Mouse (Mus musculus) CH12.LX (cell line): ENCODE results near the gene Spc24. TPM values are rescaled to one million over a fixed set of nuclear protein-coding genes. Genes with fewer than 3 reads are reported as not detected.

Experiments used
- DNase-seq: peaks from one replicate; pipeline ENCODE4 v3.0.0-alpha.2; 2013; ENCODE audit errors: extremely low read depth
- H3K27ac ChIP-seq: 2 replicates; pipeline ENCODE4 v1.5.1; 2012; ENCODE audit warnings: low read depth, mild to moderate bottlenecking, control low read depth, moderate library complexity; ENCODE audit not compliant: insufficient read depth
- H3K27me3 ChIP-seq: replicated peaks from 2 replicates; pipeline ENCODE3; 2012; ENCODE audit warnings: inconsistent platforms
- H3K36me3 ChIP-seq, 2 experiments: replicated peaks in 1 of 2; 2 replicates each; pipeline versions ENCODE3 to v1.6.1; 2012; ENCODE audit warnings: inconsistent platforms in 1 of 2, low read length in 1 of 2, mild to moderate bottlenecking in 1 of 2, mixed read lengths in 1 of 2, moderate library complexity in 1 of 2; ENCODE audit not compliant: control insufficient read depth in 1 of 2, insufficient read depth in 1 of 2
- H3K4me1 ChIP-seq, 2 experiments: 2 replicates each; pipeline ENCODE4 v1.6.1; 2012; ENCODE audit warnings: inconsistent platforms in 1 of 2, moderate library complexity in 1 of 2; ENCODE audit not compliant: insufficient read depth in 2 of 2, control insufficient read depth in 1 of 2
- H3K4me2 ChIP-seq: 2 replicates; pipeline ENCODE4 v1.6.1; 2012; ENCODE audit warnings: low read depth, mild to moderate bottlenecking, control low read depth; ENCODE audit not compliant: poor library complexity, insufficient read depth, severe bottlenecking
- H3K4me3 ChIP-seq, 3 experiments: fragments of 150-350 bp in 1 of 3; sonication (generic) in 1 of 3; replicated peaks in 1 of 3; 2 replicates each; pipeline versions ENCODE3 to v1.5.1; 2011 to 2012; ENCODE audit warnings: low read depth in 2 of 3, low read length in 2 of 3, mild to moderate bottlenecking in 2 of 3, moderate library complexity in 2 of 3, control low read depth in 1 of 3, improper control_type of control experiment in 1 of 3, inconsistent platforms in 1 of 3, mixed read lengths in 1 of 3; ENCODE audit not compliant: poor library complexity in 1 of 3
- H3K79me2 ChIP-seq: replicated peaks from 2 replicates; pipeline ENCODE4 v1.6.1; 2012; ENCODE audit warnings: mild to moderate bottlenecking, moderate library complexity; ENCODE audit not compliant: control insufficient read depth, poor library complexity, insufficient read depth, severe bottlenecking; ENCODE audit errors: extremely low read depth
- H3K9ac ChIP-seq: 2 replicates; pipeline ENCODE4 v1.6.1; 2012; ENCODE audit warnings: low read depth, mild to moderate bottlenecking, control low read depth, moderate library complexity; ENCODE audit not compliant: insufficient read depth
- H3K9me3 ChIP-seq: replicated peaks from 2 replicates; pipeline ENCODE3; 2012; ENCODE audit warnings: low read length, inconsistent platforms, mixed read lengths
- CHD1 ChIP-seq: IDR thresholded peaks from 2 replicates; pipeline ENCODE4 v1.6.1; 2012; ENCODE audit warnings: low read depth, low read length, improper control_type of control experiment, inconsistent platforms
- CTCF ChIP-seq, 2 experiments: IDR thresholded peaks in 1 of 2; conservative IDR thresholded peaks in 1 of 2; 2 replicates each; pipeline ENCODE4 v1.5.1; 2011 to 2012; ENCODE audit warnings: low read depth in 2 of 2, low read length in 2 of 2, improper control_type of control experiment in 1 of 2, inconsistent platforms in 1 of 2, mild to moderate bottlenecking in 1 of 2, moderate library complexity in 1 of 2
- EP300 ChIP-seq: IDR thresholded peaks from 2 replicates; pipeline ENCODE4 v1.6.1; 2011; ENCODE audit warnings: low read length, improper control_type of control experiment
- ETS1 ChIP-seq: conservative IDR thresholded peaks from 2 replicates; pipeline ENCODE4 v1.6.1; 2012; ENCODE audit warnings: low read depth, mild to moderate bottlenecking, inconsistent platforms, low read length, improper control_type of control experiment, moderate library complexity
- HCFC1 ChIP-seq: IDR thresholded peaks from 2 replicates; pipeline ENCODE4 v1.6.1; 2012; ENCODE audit warnings: low read depth, mild to moderate bottlenecking, inconsistent platforms, low read length, improper control_type of control experiment
- MEF2A ChIP-seq: IDR thresholded peaks from 2 replicates; pipeline ENCODE4 v1.6.1; 2014; ENCODE audit warnings: low read depth, mild to moderate bottlenecking, inconsistent platforms, low read length, improper control_type of control experiment, borderline replicate concordance
- MYC ChIP-seq: IDR thresholded peaks from 2 replicates; pipeline ENCODE4 v1.6.1; 2011; ENCODE audit warnings: low read depth, mild to moderate bottlenecking, improper control_type of control experiment, low read length
- NRF1 ChIP-seq: IDR thresholded peaks from 2 replicates; pipeline ENCODE4 v1.6.1; 2014; ENCODE audit warnings: low read depth, mild to moderate bottlenecking, inconsistent platforms, low read length, improper control_type of control experiment, moderate library complexity
- POLR2AphosphoS2 ChIP-seq: IDR thresholded peaks from 2 replicates; pipeline ENCODE4 v1.6.1; 2011; ENCODE audit warnings: low read depth, low read length, improper control_type of control experiment
- RAD21 ChIP-seq: IDR thresholded peaks from 2 replicates; pipeline ENCODE4 v1.6.1; 2011; ENCODE audit warnings: low read depth, mild to moderate bottlenecking, low read length, improper control_type of control experiment, moderate library complexity
- SIN3A ChIP-seq: IDR thresholded peaks from 2 replicates; pipeline ENCODE4 v1.6.1; 2012; ENCODE audit warnings: low read length, improper control_type of control experiment, inconsistent platforms
- SMC3 ChIP-seq: IDR thresholded peaks from 2 replicates; pipeline ENCODE4 v1.6.1; 2011; ENCODE audit warnings: low read depth, low read length, improper control_type of control experiment
- TCF12 ChIP-seq: IDR thresholded peaks from 2 replicates; pipeline ENCODE4 v1.6.1; 2014; ENCODE audit warnings: low read depth, mild to moderate bottlenecking, inconsistent platforms, low read length, improper control_type of control experiment
- dilution Hi-C: fragments of 300-500 bp; cut with MboI; formaldehyde crosslinking; loops from 2 replicates; pipeline ENCODE4 v1.14.3; 2020; ENCODE audit warnings: low sequenced_read_pairs; ENCODE audit not compliant: extremely low pct_unique_long_range_greater_than_20kb, extremely low pct_ligation_motif_present
- in situ Hi-C: fragments of 300-500 bp; cut with MboI; formaldehyde crosslinking; loops from 3 replicates; pipeline ENCODE4 v1.14.3; 2019; ENCODE audit warnings: low sequenced_read_pairs, low pct_ligation_motif_present, low pct_unique_long_range_greater_than_20kb, mixed read lengths
- polyA plus RNA-seq: library from polyadenylated mRNA; unstranded; fragments of >175 nt; gene quantifications from 2 replicates; pipeline ENCODE4 v1.2.1, GENCODE M21; 2012; ENCODE audit warnings: low read depth; ENCODE audit not compliant: insufficient read length
- total RNA-seq, 2 experiments: library from RNA; depleted of rRNA; stranded (reverse); fragments of 300-350 nt in 1 of 2; fragments of >200 nt in 1 of 2; gene quantifications; 2 replicates each; pipeline ENCODE4 v1.2.3; 2012 to 2014

Gene Spc24
- total and polyA plus RNA-seq, 3 experiments, result 74.3 to 83.2 (median 82.7) TPM

- Histone ChIP-seq H3K9me3 (no peaks in the 10 kb centered on the region), H3K9ac (no peak overlapping the region), H3K4me1 (peaks cover 10% of the 10 kb centered on the region in 2 experiments; a peak in 3 of 4 replicates), H3K4me3 (no peak overlapping the region), H3K36me3 (peaks cover 0 to 4% of the 10 kb centered on the region in 2 experiments), H3K27ac (no peak overlapping the region), H3K79me2 (no peaks in the 10 kb centered on the region), H3K4me2 (no peak overlapping the region), H3K27me3 (peaks cover 2% of the 10 kb centered on the region)
- dilution Hi-C loops, result no loop called here
- no peak for TF ChIP-seq MYC
- in situ Hi-C loops, result no loop called here
- DNase-seq, result no peak
Observed at GRCm38 (mm10) chr9:21806363-21806762, 46.3 kb upstream of the Spc24 start.

GRCm38 (mm10) chr9:21803986-21804644 is 44.0 kb upstream of the Spc24 start:
- peaks cover 10% of the 10 kb centered on the region in 2 experiments; a peak in 3 of 4 replicates for H3K4me1 ChIP-seq
- no peak overlapping the region for H3K9ac ChIP-seq
- H3K4me3 ChIP-seq, result no peak overlapping the region
- no peak overlapping the region for H3K4me2 ChIP-seq
- peaks cover 0 to 1% of the 10 kb centered on the region in 2 experiments for H3K36me3 ChIP-seq
- no peaks in the 10 kb centered on the region for H3K79me2 ChIP-seq
- H3K27me3 ChIP-seq, result peaks cover 8% of the 10 kb centered on the region
- H3K27ac ChIP-seq, result no peak overlapping the region
- in situ Hi-C loops, result loop anchor here (5.0 kb wide), 1 partner anchor 112 kb away; no protein-coding TSS in a partner anchor
- no peaks in the 10 kb centered on the region for H3K9me3 ChIP-seq
- DNase-seq, result peak; percentile 81
- TF ChIP-seq HCFC1 (no peak), NRF1 (0 out of 2 replicates have a peak, but pooled peaks have one; percentile 12), TCF12 (peak; percentile 37; the same call in 1 of the 2 replicates), MEF2A (0 out of 2 replicates have a peak, but pooled peaks have one; percentile 19), SIN3A (no peak), SMC3 (peak; percentile 79), EP300 (no peak), ETS1 (peak; percentile 45; the same call in 1 of the 2 replicates), RAD21 (peak; percentile 94), POLR2AphosphoS2 (no peak), CHD1 (no peak), CTCF (conservative IDR thresholded peaks at IDR 0.05 in 1 of 2, IDR thresholded peaks at IDR 0.05 in 1 of 2; ENCODE audit: low read depth in 2 of 2, low read length in 2 of 2) (peak; percentile 72 to 93)
- dilution Hi-C loops, result no loop called here
